Mouse (Mus musculus) liver, embryonic 14.5 days (tissue): ENCODE measurements around the gene Plekhm1.
"Not testable (repeated sequence)": the region's sequence is repeated elsewhere in the genome, so short reads cannot be mapped to it uniquely, and the experiment has no call there.

ENCODE experiments used
- CTCF ChIP-seq: IDR thresholded peaks from 2 replicates; pipeline ENCODE4 v1.5.1; 2016; ENCODE audit warnings: antibody characterized with exemption, low read depth, control low read depth
- EP300 ChIP-seq: IDR thresholded peaks from 2 replicates; pipeline ENCODE4 v1.6.1; 2016; ENCODE audit warnings: antibody characterized with exemption, low read depth

GRCm38 (mm10) chr11:103407136-103407535 is 5.4 kb downstream of the Plekhm1 start:
- not testable (repeated sequence) for TF ChIP-seq CTCF, EP300
